Mouse (Mus musculus) CH12.LX (cell line): ENCODE data around the gene Mfsd14a. TPM values are rescaled to one million over a fixed set of nuclear protein-coding genes. Genes with fewer than 3 reads are reported as not detected.

Experiments used
- DNase-seq: peaks from one replicate; pipeline ENCODE4 v3.0.0-alpha.2; 2013; ENCODE audit errors: extremely low read depth
- H3K27ac ChIP-seq: 2 replicates; pipeline ENCODE4 v1.5.1; 2012; ENCODE audit warnings: low read depth, mild to moderate bottlenecking, control low read depth, moderate library complexity; ENCODE audit not compliant: insufficient read depth
- H3K27me3 ChIP-seq: replicated peaks from 2 replicates; pipeline ENCODE3; 2012; ENCODE audit warnings: inconsistent platforms
- H3K36me3 ChIP-seq, 2 experiments: replicated peaks in 1 of 2; 2 replicates each; pipeline versions ENCODE3 to v1.6.1; 2012; ENCODE audit warnings: inconsistent platforms in 1 of 2, low read length in 1 of 2, mild to moderate bottlenecking in 1 of 2, mixed read lengths in 1 of 2, moderate library complexity in 1 of 2; ENCODE audit not compliant: control insufficient read depth in 1 of 2, insufficient read depth in 1 of 2
- H3K4me1 ChIP-seq, 2 experiments: 2 replicates each; pipeline ENCODE4 v1.6.1; 2012; ENCODE audit warnings: inconsistent platforms in 1 of 2, moderate library complexity in 1 of 2; ENCODE audit not compliant: insufficient read depth in 2 of 2, control insufficient read depth in 1 of 2
- H3K4me2 ChIP-seq: 2 replicates; pipeline ENCODE4 v1.6.1; 2012; ENCODE audit warnings: low read depth, mild to moderate bottlenecking, control low read depth; ENCODE audit not compliant: poor library complexity, insufficient read depth, severe bottlenecking
- H3K4me3 ChIP-seq, 3 experiments: fragments of 150-350 bp in 1 of 3; sonication (generic) in 1 of 3; replicated peaks in 1 of 3; 2 replicates each; pipeline versions ENCODE3 to v1.5.1; 2011 to 2012; ENCODE audit warnings: low read depth in 2 of 3, low read length in 2 of 3, mild to moderate bottlenecking in 2 of 3, moderate library complexity in 2 of 3, control low read depth in 1 of 3, improper control_type of control experiment in 1 of 3, inconsistent platforms in 1 of 3, mixed read lengths in 1 of 3; ENCODE audit not compliant: poor library complexity in 1 of 3
- H3K79me2 ChIP-seq: replicated peaks from 2 replicates; pipeline ENCODE4 v1.6.1; 2012; ENCODE audit warnings: mild to moderate bottlenecking, moderate library complexity; ENCODE audit not compliant: control insufficient read depth, poor library complexity, insufficient read depth, severe bottlenecking; ENCODE audit errors: extremely low read depth
- H3K9ac ChIP-seq: 2 replicates; pipeline ENCODE4 v1.6.1; 2012; ENCODE audit warnings: low read depth, mild to moderate bottlenecking, control low read depth, moderate library complexity; ENCODE audit not compliant: insufficient read depth
- H3K9me3 ChIP-seq: replicated peaks from 2 replicates; pipeline ENCODE3; 2012; ENCODE audit warnings: low read length, inconsistent platforms, mixed read lengths
- BHLHE40 ChIP-seq: IDR thresholded peaks from 2 replicates; pipeline ENCODE4 v1.6.1; 2011; ENCODE audit warnings: mild to moderate bottlenecking, low read depth, low read length, improper control_type of control experiment
- CHD1 ChIP-seq: IDR thresholded peaks from 2 replicates; pipeline ENCODE4 v1.6.1; 2012; ENCODE audit warnings: low read depth, low read length, improper control_type of control experiment, inconsistent platforms
- CTCF ChIP-seq, 2 experiments: IDR thresholded peaks in 1 of 2; conservative IDR thresholded peaks in 1 of 2; 2 replicates each; pipeline ENCODE4 v1.5.1; 2011 to 2012; ENCODE audit warnings: low read depth in 2 of 2, low read length in 2 of 2, improper control_type of control experiment in 1 of 2, inconsistent platforms in 1 of 2, mild to moderate bottlenecking in 1 of 2, moderate library complexity in 1 of 2
- ELF1 ChIP-seq: IDR thresholded peaks from 2 replicates; pipeline ENCODE4 v1.6.1; 2014; ENCODE audit warnings: low read depth, mild to moderate bottlenecking, inconsistent platforms, low read length, improper control_type of control experiment
- EP300 ChIP-seq: IDR thresholded peaks from 2 replicates; pipeline ENCODE4 v1.6.1; 2011; ENCODE audit warnings: low read length, improper control_type of control experiment
- ETS1 ChIP-seq: conservative IDR thresholded peaks from 2 replicates; pipeline ENCODE4 v1.6.1; 2012; ENCODE audit warnings: low read depth, mild to moderate bottlenecking, inconsistent platforms, low read length, improper control_type of control experiment, moderate library complexity
- IRF4 ChIP-seq: IDR thresholded peaks from 2 replicates; pipeline ENCODE4 v1.6.1; 2014; ENCODE audit warnings: low read depth, mild to moderate bottlenecking, inconsistent platforms, low read length, improper control_type of control experiment
- JUN ChIP-seq: IDR thresholded peaks from 2 replicates; pipeline ENCODE4 v1.6.1; 2011; ENCODE audit warnings: low read depth, mild to moderate bottlenecking, low read length, improper control_type of control experiment, moderate library complexity; ENCODE audit not compliant: insufficient read depth
- KAT2A ChIP-seq: IDR thresholded peaks from 2 replicates; pipeline ENCODE4 v1.6.1; 2012; ENCODE audit warnings: low read length, improper control_type of control experiment, inconsistent platforms; ENCODE audit not compliant: insufficient replicate concordance
- MAX ChIP-seq: IDR thresholded peaks from 2 replicates; pipeline ENCODE4 v1.6.1; 2011; ENCODE audit warnings: low read length, improper control_type of control experiment
- MAZ ChIP-seq: IDR thresholded peaks from 2 replicates; pipeline ENCODE4 v1.6.1; 2012; ENCODE audit warnings: low read depth, mild to moderate bottlenecking, inconsistent platforms, low read length, improper control_type of control experiment, moderate library complexity
- MXI1 ChIP-seq: IDR thresholded peaks from 2 replicates; pipeline ENCODE4 v1.6.1; 2011; ENCODE audit warnings: mild to moderate bottlenecking, low read depth, low read length, improper control_type of control experiment
- MYC ChIP-seq: IDR thresholded peaks from 2 replicates; pipeline ENCODE4 v1.6.1; 2011; ENCODE audit warnings: low read depth, mild to moderate bottlenecking, improper control_type of control experiment, low read length
- NELFE ChIP-seq: IDR thresholded peaks from 2 replicates; pipeline ENCODE4 v1.6.1; 2011; ENCODE audit warnings: low read depth, low read length, improper control_type of control experiment
- NRF1 ChIP-seq: IDR thresholded peaks from 2 replicates; pipeline ENCODE4 v1.6.1; 2014; ENCODE audit warnings: low read depth, mild to moderate bottlenecking, inconsistent platforms, low read length, improper control_type of control experiment, moderate library complexity
- PAX5 ChIP-seq: IDR thresholded peaks from 2 replicates; pipeline ENCODE4 v1.6.1; 2012; ENCODE audit warnings: low read length, inconsistent platforms, mixed read lengths
- POLR2A ChIP-seq: IDR thresholded peaks from 2 replicates; pipeline ENCODE4 v1.6.1; 2011; ENCODE audit warnings: low read depth, mild to moderate bottlenecking, improper control_type of control experiment, low read length
- POLR2AphosphoS2 ChIP-seq: IDR thresholded peaks from 2 replicates; pipeline ENCODE4 v1.6.1; 2011; ENCODE audit warnings: low read depth, low read length, improper control_type of control experiment
- RCOR1 ChIP-seq: conservative IDR thresholded peaks from 2 replicates; pipeline ENCODE4 v1.6.1; 2012; ENCODE audit warnings: low read depth, mild to moderate bottlenecking, inconsistent platforms, low read length, improper control_type of control experiment
- SIN3A ChIP-seq: IDR thresholded peaks from 2 replicates; pipeline ENCODE4 v1.6.1; 2012; ENCODE audit warnings: low read length, improper control_type of control experiment, inconsistent platforms
- SMC3 ChIP-seq: IDR thresholded peaks from 2 replicates; pipeline ENCODE4 v1.6.1; 2011; ENCODE audit warnings: low read depth, low read length, improper control_type of control experiment
- TBP ChIP-seq: conservative IDR thresholded peaks from 2 replicates; pipeline ENCODE4 v1.6.1; 2011; ENCODE audit warnings: low read depth, low read length, improper control_type of control experiment
- TCF12 ChIP-seq: IDR thresholded peaks from 2 replicates; pipeline ENCODE4 v1.6.1; 2014; ENCODE audit warnings: low read depth, mild to moderate bottlenecking, inconsistent platforms, low read length, improper control_type of control experiment
- UBTF ChIP-seq: IDR thresholded peaks from 2 replicates; pipeline ENCODE4 v1.6.1; 2012; ENCODE audit warnings: low read depth, mild to moderate bottlenecking, inconsistent platforms, low read length, improper control_type of control experiment, moderate library complexity
- USF1 ChIP-seq: IDR thresholded peaks from 2 replicates; pipeline ENCODE4 v1.6.1; 2014; ENCODE audit warnings: low read depth, mild to moderate bottlenecking, inconsistent platforms, low read length, improper control_type of control experiment
- USF2 ChIP-seq: conservative IDR thresholded peaks from 2 replicates; pipeline ENCODE4 v1.6.1; 2011; ENCODE audit warnings: low read depth, low read length, improper control_type of control experiment
- ZC3H11A ChIP-seq: IDR thresholded peaks from 2 replicates; pipeline ENCODE4 v1.6.1; 2012; ENCODE audit warnings: low read depth, mild to moderate bottlenecking, inconsistent platforms, low read length, improper control_type of control experiment
- ZKSCAN1 ChIP-seq: IDR thresholded peaks from 2 replicates; pipeline ENCODE4 v1.6.1; 2012; ENCODE audit warnings: low read depth, inconsistent platforms, low read length, improper control_type of control experiment, borderline replicate concordance
- ZMIZ1 ChIP-seq: IDR thresholded peaks from 2 replicates; pipeline ENCODE4 v1.6.1; 2012; ENCODE audit warnings: low read depth, mild to moderate bottlenecking, inconsistent platforms, low read length, improper control_type of control experiment
- ZNF384 ChIP-seq: IDR thresholded peaks from 2 replicates; pipeline ENCODE4 v1.6.1; 2012; ENCODE audit warnings: low read depth, low read length, improper control_type of control experiment, inconsistent platforms
- dilution Hi-C: fragments of 300-500 bp; cut with MboI; formaldehyde crosslinking; loops from 2 replicates; pipeline ENCODE4 v1.14.3; 2020; ENCODE audit warnings: low sequenced_read_pairs; ENCODE audit not compliant: extremely low pct_unique_long_range_greater_than_20kb, extremely low pct_ligation_motif_present
- in situ Hi-C: fragments of 300-500 bp; cut with MboI; formaldehyde crosslinking; loops from 3 replicates; pipeline ENCODE4 v1.14.3; 2019; ENCODE audit warnings: low sequenced_read_pairs, low pct_ligation_motif_present, low pct_unique_long_range_greater_than_20kb, mixed read lengths
- polyA plus RNA-seq: library from polyadenylated mRNA; unstranded; fragments of >175 nt; gene quantifications from 2 replicates; pipeline ENCODE4 v1.2.1, GENCODE M21; 2012; ENCODE audit warnings: low read depth; ENCODE audit not compliant: insufficient read length
- total RNA-seq, 2 experiments: library from RNA; depleted of rRNA; stranded (reverse); fragments of 300-350 nt in 1 of 2; fragments of >200 nt in 1 of 2; gene quantifications; 2 replicates each; pipeline ENCODE4 v1.2.3; 2012 to 2014

Gene Mfsd14a
- total and polyA plus RNA-seq, 3 experiments, result 27.0 to 70.4 (median 45.9) TPM

- H3K27me3 ChIP-seq, result no peaks in the 10 kb centered on the region
- in situ Hi-C loops (no loop called here), dilution Hi-C loops (no loop called here)
- H3K9me3 ChIP-seq, result no peaks in the 10 kb centered on the region
- H3K4me2 ChIP-seq, result no peak overlapping the region
- H3K9ac ChIP-seq, result no peak overlapping the region
- H3K4me1 ChIP-seq, result peaks cover 2 to 5% of the 10 kb centered on the region in 2 experiments; a peak in 1 of 4 replicates
- no peak for DNase-seq
- H3K27ac ChIP-seq, result no peak overlapping the region
- H3K4me3 ChIP-seq, result no peak overlapping the region
- H3K36me3 ChIP-seq, result peaks cover 16 to 66% of the 10 kb centered on the region in 2 experiments
- TF ChIP-seq TBP (no peak), ZC3H11A (no peak), USF2 (no peak), KAT2A (no peak), JUN (no peak), CTCF (conservative IDR thresholded peaks at IDR 0.05 in 1 of 2, IDR thresholded peaks at IDR 0.05 in 1 of 2; ENCODE audit: low read depth in 2 of 2, low read length in 2 of 2) (no peak), SIN3A (no peak), POLR2A (no peak), EP300 (no peak), CHD1 (no peak), MAX (no peak), USF1 (no peak)
- H3K79me2 ChIP-seq, result no peaks in the 10 kb centered on the region
These were observed 39.8 kb downstream of the Mfsd14a start for GRCm38 (mm10) chr3:116622641-116623040.

DNA sequence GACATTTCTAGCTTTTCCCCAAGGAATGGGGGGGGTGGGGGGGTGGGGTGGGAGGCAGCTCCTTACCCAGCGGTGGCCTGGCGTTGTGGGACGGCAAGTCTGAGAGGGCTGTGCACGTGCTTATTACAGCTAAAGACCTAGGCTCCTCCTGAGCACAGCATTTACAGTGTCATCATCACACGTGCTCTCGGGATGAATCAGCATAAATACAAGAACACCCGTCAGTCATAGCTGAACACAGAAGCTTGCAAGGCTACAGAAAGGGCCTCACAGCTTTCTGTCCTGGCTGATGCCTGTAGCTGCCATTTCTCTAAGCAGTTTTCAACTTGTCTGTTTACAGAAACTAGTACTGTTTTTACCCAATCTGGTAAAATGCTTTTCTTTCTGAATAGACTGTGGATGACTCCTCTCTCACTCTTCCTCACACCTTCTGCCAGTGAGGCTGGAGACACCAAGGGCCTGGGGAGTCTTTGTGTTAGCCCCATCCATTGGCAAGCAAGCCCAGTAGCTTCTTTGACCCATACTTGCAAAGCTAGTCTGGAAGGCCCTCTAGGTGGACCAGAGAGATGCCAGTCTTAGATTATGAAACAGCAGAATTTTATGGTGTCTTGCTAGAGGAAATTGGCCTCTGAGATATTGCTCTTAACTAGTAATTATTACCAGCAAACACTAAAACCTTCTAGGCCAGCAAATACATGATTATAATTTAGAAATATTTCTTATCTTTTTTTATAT lies 41.7 kb downstream of the Mfsd14a start:
- H3K36me3 ChIP-seq, result peaks cover 16 to 58% of the 10 kb centered on the region in 2 experiments
- dilution Hi-C loops (no loop called here), in situ Hi-C loops (no loop called here)
- no peaks in the 10 kb centered on the region for H3K9me3 ChIP-seq
- H3K4me2 ChIP-seq, result no peak overlapping the region
- peaks cover 2 to 5% of the 10 kb centered on the region in 2 experiments; a peak in 1 of 4 replicates for H3K4me1 ChIP-seq
- H3K9ac ChIP-seq, result peak overlapping the region; percentile 32; the same call in 1 of the 2 replicates
- H3K27ac ChIP-seq, result 0 out of 2 replicates have a peak overlapping the region, but pooled peaks have one; percentile 39
- no peaks in the 10 kb centered on the region for H3K27me3 ChIP-seq
- H3K79me2 ChIP-seq, result no peaks in the 10 kb centered on the region
- H3K4me3 ChIP-seq, result no peak overlapping the region
- peak; percentile 54 for DNase-seq
- TF ChIP-seq PAX5 (no peak), SMC3 (no peak), ZMIZ1 (no peak), USF2 (no peak), USF1 (no peak), ZNF384 (no peak), MAX (peak; percentile 85), RCOR1 (no peak), TCF12 (no peak), BHLHE40 (peak; percentile 97), KAT2A (no peak), CTCF (conservative IDR thresholded peaks at IDR 0.05 in 1 of 2, IDR thresholded peaks at IDR 0.05 in 1 of 2; ENCODE audit: low read depth in 2 of 2, low read length in 2 of 2) (no peak), ELF1 (no peak), EP300 (peak; percentile 21; the same call in 1 of the 2 replicates), MAZ (no peak), ETS1 (peak; percentile 44; the same call in 1 of the 2 replicates), JUN (peak; percentile 24; the same call in 1 of the 2 replicates), NRF1 (no peak), ZKSCAN1 (no peak), MXI1 (peak; percentile 42; the same call in 1 of the 2 replicates), UBTF (no peak), IRF4 (peak; percentile 75), ZC3H11A (no peak), MYC (peak; percentile 88; the same call in 1 of the 2 replicates), NELFE (no peak), CHD1 (no peak), POLR2AphosphoS2 (no peak)
